Mouse (Mus musculus): ENCODE data around the gene Rictor.

The Rictor gene

DNA sequence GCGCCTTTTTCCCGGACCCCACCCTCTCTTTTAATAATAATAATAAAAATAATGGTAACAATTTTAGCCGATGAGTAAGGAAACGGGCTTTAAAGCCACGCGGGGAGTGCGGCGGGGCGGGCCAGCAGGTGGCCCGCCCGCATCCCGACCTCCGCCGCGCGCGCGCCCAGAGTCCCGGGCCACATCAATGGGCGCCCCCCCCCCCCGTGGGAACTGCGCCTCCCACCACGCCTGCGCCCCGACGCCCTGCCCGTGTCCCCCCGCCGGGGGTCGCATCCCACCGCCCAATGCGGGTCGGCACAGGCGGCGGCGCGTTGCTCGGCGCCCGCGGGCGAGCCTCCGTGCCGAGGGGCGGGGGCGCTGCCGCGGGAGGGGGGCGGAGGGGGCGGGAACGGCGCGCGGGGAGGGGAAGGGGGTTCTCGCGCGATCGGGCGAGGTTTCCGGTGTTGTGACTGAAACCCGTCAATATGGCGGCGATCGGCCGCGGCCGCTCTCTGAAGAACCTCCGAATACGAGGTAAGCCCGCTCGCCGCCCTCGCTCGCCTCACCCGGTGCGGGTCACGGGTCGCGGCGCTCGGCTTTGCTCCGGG lies at the start of gene Rictor:
Gene Rictor (plus strand): TSS at position 444 of the 590 bp plus-strand sequence.
- in situ Hi-C loops (cut with MseI, MboI) = no loop called here

DNA sequence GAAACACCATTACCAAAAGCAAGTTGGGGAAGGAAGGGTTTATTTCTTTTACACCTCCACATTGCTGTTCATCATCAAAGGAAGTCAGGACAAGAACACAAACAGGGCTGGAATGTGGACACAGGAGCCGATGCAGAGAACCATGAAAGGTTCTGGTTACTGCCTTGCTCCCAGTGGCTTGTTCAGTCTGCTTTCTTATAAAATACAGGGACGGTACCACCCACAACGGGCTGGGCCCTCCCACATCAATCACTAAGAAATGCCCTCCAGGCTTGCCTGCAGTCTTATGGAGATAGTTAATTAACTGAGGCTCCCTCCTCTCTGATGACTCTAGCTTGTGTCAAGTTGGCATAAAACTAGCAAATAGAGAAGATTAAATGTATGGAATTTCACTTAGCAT lies 46.2 kb upstream of the Rictor start:
- in situ Hi-C loops (cut with MseI, MboI) = no loop called here

DNA sequence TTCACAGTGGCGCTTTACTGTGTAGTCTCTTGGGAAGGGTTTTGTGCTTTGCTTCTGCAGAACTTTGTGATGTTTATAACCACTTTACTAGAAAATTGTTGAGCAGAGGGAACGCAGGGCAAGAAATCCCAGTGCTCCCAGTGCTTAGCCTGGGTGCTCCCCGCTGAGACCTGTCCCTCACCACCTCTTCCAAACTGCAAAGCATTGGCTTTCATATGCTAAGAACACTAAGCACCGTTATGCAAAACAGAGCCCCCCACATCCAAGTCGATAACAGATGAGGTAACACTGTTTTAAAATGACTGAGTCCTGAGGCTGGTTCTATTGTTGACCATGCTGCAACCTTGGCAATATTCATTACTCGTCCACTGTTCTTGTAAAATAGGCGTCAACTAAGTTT lies 44.2 kb upstream of the Rictor start:
- in situ Hi-C loops (cut with MseI, MboI) = no loop called here

DNA sequence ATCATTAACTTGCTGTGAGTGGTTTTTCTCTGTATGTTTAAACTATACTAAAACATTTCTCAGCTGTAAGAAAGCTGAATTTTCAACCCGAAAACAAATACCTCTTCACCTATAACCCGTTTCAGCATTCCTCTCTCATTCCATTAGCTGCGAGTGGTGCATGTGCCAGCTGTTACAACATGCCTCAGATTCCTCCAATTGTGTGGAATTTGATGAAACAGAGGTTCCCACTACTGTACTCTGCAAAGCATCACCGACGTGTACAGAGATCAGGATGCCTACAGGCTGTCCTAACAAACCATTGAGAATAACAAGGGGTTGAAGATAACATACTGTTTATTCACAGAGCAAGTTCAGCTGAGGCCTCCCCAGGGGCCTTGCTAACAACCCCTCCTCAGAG lies 42.1 kb upstream of the Rictor start:
- in situ Hi-C loops (cut with MseI, MboI) = no loop called here

DNA sequence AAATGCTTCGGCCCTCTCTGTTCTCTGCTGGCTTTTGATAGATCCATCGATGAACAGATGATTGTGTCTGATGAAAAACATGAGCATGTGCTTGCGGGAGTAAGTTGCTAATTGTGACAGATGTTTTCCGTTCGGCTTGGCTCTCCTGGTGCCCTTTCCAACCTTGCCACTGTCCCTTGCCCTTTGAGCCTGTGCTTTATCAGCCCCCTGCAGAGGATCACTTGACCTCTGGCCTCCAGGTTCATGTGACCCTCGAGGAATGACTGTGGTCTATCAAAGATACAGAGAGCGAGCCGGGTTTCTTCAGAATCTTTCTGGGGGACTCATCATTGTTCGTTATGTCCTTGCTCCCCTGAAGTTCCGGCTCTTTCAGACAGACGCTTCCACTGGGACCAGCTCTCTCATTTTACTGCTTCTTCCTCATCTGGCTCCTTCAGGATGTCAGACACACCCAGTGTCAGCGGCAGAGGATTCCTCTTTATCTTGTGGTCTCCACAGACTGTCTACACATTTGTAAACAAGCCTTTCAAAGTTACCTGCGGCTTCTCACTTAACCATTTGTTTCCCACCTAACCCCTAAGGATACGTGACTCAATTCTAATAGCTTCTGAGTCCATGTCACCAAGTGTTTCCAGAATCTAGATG lies 39.3 kb upstream of the Rictor start:
- in situ Hi-C loops (cut with MseI, MboI) = no loop called here

- in situ Hi-C loops (cut with MseI, MboI) = no loop called here
These were observed 29.7 kb upstream of the Rictor start for GRCm38 (mm10) chr15:6678479-6678878.

DNA sequence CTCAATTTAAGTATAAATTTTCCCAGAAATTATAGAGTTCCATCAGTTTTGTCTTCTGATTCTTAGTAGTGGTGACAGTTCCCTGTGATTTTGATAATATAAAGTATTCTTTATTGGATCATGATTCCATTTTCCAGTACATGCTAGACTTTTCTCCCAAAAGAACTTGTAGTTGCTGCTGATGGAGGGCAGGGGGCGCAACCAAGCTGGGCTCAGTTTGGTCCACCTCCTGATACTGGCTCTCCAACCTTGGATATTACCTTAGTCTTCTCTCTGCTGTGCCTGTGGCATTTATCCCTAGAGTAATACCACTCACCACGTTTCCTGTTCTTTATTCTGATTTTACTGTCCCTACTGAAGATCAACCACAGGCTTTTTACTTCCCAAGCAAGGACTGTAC lies 6.0 kb upstream of the Rictor start:
- in situ Hi-C loops (cut with MseI, MboI) = no loop called here

DNA sequence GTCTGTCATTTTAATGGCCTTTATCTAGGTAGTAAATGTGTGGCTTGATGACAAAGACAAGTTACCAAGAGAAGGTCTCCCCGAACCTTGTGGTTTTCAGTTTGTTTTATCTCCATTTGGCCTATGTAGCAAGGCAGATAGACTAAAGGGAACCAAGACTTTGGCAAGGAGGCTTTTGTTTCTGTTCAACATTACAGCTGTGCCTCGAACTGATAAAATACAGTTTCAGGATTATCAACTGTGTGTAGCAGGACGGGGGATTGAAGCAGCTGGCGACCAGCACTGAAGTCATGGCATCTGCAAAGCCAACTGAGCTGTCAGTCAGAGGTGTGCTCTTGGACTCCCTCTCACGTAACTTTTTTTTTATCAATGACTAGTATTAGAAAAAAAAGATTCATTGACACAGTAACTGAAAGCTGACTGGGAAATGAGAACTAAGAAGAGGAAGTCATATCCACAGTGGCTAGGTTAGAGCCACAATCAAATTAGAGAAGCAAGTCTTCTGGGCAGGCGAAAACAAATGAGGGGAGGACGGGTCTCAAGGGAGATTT lies 2.8 kb upstream of the Rictor start:
- in situ Hi-C loops (cut with MseI, MboI) = no loop called here

- in situ Hi-C loops (cut with MseI, MboI) = no loop called here
These were observed 636 bp upstream of the Rictor start for GRCm38 (mm10) chr15:6707551-6707935.

- in situ Hi-C loops (cut with MseI, MboI) = no loop called here
These were observed 605 bp downstream of the Rictor start for GRCm38 (mm10) chr15:6708526-6709441.

DNA sequence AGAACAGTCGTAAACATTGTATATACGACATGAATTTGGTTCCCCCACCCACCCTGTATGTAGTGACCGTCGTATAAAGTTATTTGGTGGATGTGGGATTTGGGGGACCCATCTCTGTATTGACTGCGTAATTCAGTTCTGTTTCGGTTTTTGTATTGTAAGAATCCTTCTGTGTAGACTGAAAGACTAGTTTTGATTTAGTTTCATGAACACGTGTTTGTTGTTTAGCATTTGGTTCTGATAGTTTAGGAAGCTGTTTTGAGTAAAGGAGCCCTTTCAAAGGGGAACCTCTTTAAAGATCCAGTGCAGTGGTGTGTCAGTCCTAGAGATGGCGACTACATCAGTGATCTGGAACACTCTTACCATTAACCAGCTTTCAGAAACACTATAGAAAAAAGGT lies 1.4 kb downstream of the Rictor start:
- in situ Hi-C loops (cut with MseI, MboI) = no loop called here

DNA sequence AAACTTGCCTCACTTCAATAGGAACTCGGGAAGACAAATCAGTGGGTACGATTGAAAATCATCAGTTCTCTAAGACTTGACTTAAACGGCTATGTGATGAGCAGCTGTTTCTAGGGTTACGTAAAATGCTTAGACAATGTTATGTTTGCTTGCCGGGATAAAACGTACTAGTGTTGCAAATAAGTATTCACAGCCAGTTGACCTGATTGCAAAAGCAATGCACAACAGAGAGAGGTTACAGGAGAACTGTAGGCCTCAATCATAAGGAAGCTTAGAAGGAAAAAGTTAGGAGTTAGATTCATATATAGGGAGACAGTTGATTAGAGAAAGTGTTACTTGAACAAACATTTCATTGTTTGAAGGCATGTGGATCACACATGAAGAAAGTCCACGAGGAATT lies 2.2 kb downstream of the Rictor start:
- in situ Hi-C loops (cut with MseI, MboI) = no loop called here

- in situ Hi-C loops (cut with MseI, MboI) = no loop called here
These were observed 3.0 kb downstream of the Rictor start for GRCm38 (mm10) chr15:6711226-6711625.

DNA sequence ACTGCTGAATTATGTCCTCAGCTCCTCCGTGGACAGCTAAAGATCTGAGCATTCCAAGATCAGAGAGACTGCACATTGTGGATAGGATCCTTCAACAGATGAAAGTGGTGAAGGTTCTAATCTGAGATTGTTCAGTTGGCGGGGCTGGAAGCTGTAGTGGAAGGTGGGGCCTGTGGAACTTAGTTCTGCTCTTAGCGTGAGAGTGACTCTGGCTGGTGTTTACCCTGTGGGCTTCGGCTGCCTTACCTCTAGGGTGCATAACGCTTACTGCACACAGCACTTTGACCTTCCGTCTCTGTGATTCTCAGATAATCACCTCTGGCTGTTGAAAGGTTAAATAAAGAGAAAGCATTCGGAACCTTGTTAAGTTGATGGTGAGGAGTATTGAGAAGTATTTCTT lies 6.6 kb downstream of the Rictor start:
- in situ Hi-C loops (cut with MseI, MboI) = no loop called here

GRCm38 (mm10) chr15:6715237-6715636 lies 7.1 kb downstream of the Rictor start:
- in situ Hi-C loops (cut with MseI, MboI) = no loop called here

DNA sequence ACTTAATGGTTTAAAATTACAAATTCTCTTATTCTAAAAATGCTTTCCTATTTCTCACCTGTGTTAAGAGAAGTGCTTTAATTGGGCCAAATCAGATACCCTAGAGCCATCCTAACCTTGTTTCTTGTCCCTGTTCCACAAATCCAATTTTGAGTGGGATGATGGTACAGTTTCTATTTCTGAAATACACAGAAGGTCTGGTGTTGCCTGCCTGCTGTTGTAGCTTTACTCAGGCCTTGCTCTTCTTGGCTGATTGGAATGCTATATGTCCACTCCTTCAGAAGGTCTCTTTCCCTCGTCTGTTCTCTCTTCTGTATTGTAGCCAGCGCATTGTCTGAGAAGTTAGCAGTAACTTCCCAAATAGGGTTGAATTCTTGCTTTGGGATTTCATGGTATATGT lies 13.2 kb downstream of the Rictor start:
- in situ Hi-C loops (cut with MseI, MboI) = no loop called here

GRCm38 (mm10) chr15:6721802-6722201 lies 13.6 kb downstream of the Rictor start:
- in situ Hi-C loops (cut with MseI, MboI) = no loop called here

DNA sequence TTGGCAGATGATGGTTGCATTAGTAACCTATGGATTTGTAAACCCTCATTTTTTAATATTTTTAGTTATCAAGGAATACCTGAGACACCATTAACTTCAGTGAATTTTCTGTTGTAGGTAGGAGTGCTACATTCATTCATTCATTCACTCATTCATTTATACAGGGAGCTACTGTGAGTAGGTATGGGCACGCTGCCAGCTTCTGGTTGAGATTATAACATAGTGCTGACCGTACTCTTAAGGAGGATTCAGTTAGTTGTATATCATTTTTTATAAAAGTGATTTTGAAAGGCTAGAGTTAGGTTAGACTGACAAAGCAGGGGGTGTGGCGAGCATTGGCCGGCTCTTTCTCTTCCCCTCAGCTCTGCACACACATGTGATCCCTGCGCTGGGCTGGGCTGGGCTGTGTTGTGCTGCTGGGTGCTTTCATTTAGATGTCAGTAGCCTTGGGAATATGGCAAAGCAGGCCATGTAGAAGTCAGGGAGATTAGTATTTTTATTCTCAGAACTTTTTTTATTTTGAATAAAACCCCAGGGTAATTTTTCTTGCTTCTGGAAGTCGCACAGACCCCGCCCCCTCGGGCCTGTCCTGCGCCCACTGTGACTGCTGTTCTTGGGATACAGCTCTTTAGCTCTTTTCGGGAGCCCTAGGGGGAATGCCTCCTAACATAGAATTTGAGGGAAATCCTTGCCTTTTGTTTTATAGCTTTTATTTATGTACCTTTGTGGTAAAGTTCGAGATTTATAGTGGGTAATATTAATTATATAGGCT lies 14.4 kb downstream of the Rictor start:
- in situ Hi-C loops (cut with MseI, MboI) = no loop called here

DNA sequence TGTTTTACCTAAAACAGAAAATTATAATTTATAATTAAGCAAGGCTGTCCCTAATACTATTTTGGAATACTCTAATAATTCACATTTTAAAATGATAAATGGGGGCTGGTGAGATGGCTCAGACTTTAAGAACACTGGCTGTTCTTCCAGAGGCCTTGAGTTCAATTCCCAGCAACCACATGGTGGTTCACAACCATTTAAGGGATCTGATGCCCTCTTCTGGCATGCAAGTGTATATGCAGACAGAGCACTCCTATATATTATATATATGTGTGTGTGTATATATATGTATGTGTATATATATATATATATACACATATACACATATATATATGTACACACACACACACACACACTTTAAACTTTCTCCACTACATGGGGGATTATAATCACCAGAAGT lies 15.2 kb downstream of the Rictor start:
- in situ Hi-C loops (cut with MseI, MboI) = no loop called here

- in situ Hi-C loops (cut with MseI, MboI) = no loop called here
These were observed 16.3 kb downstream of the Rictor start for GRCm38 (mm10) chr15:6724442-6724841.

GRCm38 (mm10) chr15:6726130-6726808 lies 18.1 kb downstream of the Rictor start:
- in situ Hi-C loops (cut with MseI, MboI) = no loop called here
